Mouse (Mus musculus) myocyte (in vitro differentiated cells): ENCODE measurements at regions not wholly inside any gene's neighbourhood (a gene's known extent, or its start where the extent isn't known, plus 50 kb on each side); places are given as distances from the start of the nearest gene placed in this dataset.

Experiments used
- CEBPB ChIP-seq: IDR thresholded peaks from 2 replicates; pipeline ENCODE4 v1.6.1; 2011; ENCODE audit warnings: mild to moderate bottlenecking, moderate library complexity; ENCODE audit not compliant: poor library complexity, insufficient read depth, severe bottlenecking
- MAX ChIP-seq: IDR thresholded peaks from one replicate; pipeline ENCODE4 v1.6.1; 2011; ENCODE audit warnings: low read depth, mild to moderate bottlenecking, control low read depth
- MYOD1 ChIP-seq, 3 experiments: IDR thresholded peaks; one replicate each; pipeline ENCODE4 v1.6.1; 2011; ENCODE audit warnings: control low read depth in 2 of 3, low read depth in 2 of 3, mild to moderate bottlenecking in 2 of 3, moderate library complexity in 1 of 3; ENCODE audit not compliant: insufficient read length in 2 of 3, control insufficient read depth in 1 of 3
- POLR2A ChIP-seq: IDR thresholded peaks from one replicate; pipeline ENCODE4 v1.6.1; 2011; ENCODE audit warnings: low read depth, mild to moderate bottlenecking, control low read depth, moderate library complexity; ENCODE audit not compliant: insufficient read length
- TCF12 ChIP-seq: IDR thresholded peaks from one replicate; pipeline ENCODE4 v1.6.1; 2011; ENCODE audit warnings: mild to moderate bottlenecking, control low read depth; ENCODE audit not compliant: poor library complexity, insufficient read depth, severe bottlenecking
- USF1 ChIP-seq: IDR thresholded peaks from one replicate; pipeline ENCODE4 v1.6.1; 2011; ENCODE audit warnings: low read depth, mild to moderate bottlenecking, control low read depth, moderate library complexity

DNA sequence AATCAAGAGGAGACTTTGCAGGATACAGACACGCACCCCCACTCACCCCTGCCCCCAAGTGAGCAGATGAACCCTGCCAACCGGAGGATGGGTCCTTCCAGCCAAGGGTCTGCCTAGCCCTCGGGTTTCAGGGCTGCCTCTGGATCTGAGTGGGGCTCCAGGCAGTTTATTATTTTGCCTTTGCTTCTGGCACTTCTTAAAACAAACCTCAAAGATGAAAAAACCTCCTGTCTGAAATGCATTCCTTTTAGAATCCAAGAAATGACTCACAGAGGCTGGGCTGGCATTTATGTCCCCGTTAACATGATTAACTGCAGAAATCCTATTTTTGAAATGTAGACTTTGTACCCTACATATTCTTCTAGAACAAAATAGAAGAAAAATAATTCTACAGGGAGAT, 76.3 kb downstream of the Ets2 start:
- TF ChIP-seq POLR2A (no peak), MAX (no peak), USF1 (no peak), MYOD1 (IDR thresholded peaks at IDR 0.05; ENCODE audit: control insufficient read depth in 1 of 3, insufficient read length in 2 of 3, low read depth in 2 of 3) (no peak), CEBPB (no peak), TCF12 (no peak)
